Mouse (Mus musculus) embryonic fibroblast, embryonic 13.5 days (primary cell): ENCODE measurements around the gene Atxn7l1.

Experiments
- CTCF ChIP-seq: IDR thresholded peaks from 2 replicates; pipeline ENCODE4 v1.5.1; 2011; ENCODE audit warnings: mild to moderate bottlenecking, control low read depth, low read length, moderate library complexity, borderline replicate concordance; ENCODE audit not compliant: insufficient read depth
- POLR2A ChIP-seq: IDR thresholded peaks from 2 replicates; pipeline ENCODE4 v1.6.1; 2011; ENCODE audit warnings: low read depth, mild to moderate bottlenecking, control low read depth, low read length, moderate library complexity

- no peak for TF ChIP-seq POLR2A
- no peak for TF ChIP-seq CTCF
Measured at GRCm38 (mm10) chr12:33186331-33186730, 38.8 kb downstream of the Atxn7l1 start.
